Mouse (Mus musculus): ENCODE measurements around the gene Ip6k1. TPM values are rescaled to one million over a fixed set of nuclear protein-coding genes. Genes with fewer than 3 reads are reported as not detected.
A peak's percentile ranks its signal among the peaks of the same experiment; 100 is the strongest.

Ip6k1 gene
- total RNA-seq (2021) = 100 to 1,000 TPM; 153 to 160 TPM

DNA sequence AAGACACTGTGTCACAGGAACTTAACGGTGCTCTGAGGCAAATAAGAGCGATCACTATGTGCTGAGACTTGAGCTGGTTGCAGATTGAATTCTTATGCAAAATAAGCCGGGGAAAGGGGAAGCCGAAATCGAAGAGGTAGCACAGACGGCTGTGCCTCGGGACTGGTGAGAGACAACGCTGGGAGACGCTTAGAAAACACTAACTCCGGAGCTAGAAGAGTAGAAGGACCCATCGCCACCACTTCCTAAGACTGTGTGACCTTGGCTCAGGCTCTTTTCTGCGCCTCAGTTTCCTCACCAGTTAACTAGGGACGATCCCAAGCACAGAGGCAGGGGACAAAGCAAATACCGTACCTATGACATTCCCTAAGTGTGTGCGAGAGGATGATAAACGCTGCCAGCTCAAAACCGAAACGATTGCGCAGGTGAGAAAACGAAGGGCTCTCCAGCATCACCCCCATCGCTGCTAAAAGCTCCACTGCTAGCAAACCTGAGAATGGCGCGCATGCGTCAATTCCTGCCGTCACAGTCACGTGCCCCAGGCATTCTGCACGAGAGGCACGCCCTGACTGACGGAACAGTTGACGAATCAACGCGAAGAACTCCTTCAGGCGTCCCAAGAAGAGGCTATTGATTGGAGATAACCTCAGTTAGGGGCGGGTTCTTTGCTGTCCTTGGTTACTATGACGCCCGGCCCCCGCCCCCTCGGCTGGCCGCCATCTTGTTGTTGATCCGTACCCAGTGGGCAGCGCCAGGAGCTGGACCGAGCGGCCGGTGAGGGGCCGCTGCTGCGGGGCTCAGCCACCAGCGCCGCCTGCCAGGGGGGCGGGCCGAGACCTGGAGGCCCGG lies at the start of gene Ip6k1:
Gene Ip6k1 (plus strand): TSS at position 580 of the 849 bp plus-strand sequence.
- intact Hi-C loops (cut with DNase I) = no loop called here
- DNase-seq = peak; percentile 100

- no peak for DNase-seq
- intact Hi-C loops (cut with DNase I) = no loop called here
Measured at GRCm38 (mm10) chr9:107955613-107956289, 46.5 kb upstream of the Ip6k1 start.

GRCm38 (mm10) chr9:107957141-107957540 lies 45.2 kb upstream of the Ip6k1 start:
- intact Hi-C loops (cut with DNase I) = no loop called here
- DNase-seq = no peak

DNA sequence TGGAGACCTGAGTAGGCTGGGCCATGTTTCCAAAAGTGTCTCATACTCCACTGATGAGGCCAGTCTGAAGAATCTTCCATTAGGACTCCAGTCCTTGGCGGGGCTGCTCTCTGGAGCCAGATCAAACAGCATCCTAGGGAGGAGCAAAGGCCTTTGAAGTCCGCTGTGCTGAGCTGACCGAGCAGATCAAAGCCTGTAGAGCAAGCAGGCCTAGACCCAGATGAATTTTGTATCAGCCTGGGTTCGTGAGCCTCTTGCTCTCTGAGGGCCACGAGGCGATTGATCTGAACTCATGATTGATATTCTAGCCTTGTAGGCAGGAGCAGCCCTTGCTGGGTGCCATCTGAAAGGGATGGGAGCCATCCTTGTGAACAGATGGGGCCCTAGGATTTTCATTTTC lies 42.4 kb upstream of the Ip6k1 start:
- no peak for DNase-seq
- intact Hi-C loops (cut with DNase I) = loop anchor here (5.0 to 10.0 kb wide), 2 partner anchors 58 to 95 kb away; partner anchors contain the start of gene Amigo3

DNA sequence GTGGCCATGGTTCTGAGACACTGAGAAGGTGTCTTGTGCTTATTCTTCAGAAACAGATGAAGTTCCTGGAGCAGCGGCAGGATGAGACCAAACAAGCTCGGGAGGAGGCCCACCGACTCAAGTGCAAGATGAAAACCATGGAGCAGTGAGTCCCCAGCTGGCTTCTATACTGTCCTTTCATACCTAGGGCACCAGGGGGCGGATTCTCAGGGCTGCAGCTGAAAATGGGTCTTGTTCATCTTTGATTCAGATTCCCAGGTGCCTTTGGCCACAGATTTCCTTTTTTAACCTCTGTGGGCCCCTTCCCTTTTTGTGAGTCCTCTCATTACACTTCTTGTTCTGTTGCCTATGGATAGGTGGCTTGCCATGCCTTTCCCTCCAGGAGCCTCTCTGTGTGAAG lies 41.4 kb upstream of the Ip6k1 start:
- intact Hi-C loops (cut with DNase I) = loop anchor here (5.0 to 10.0 kb wide), 2 partner anchors 59 to 94 kb away; partner anchors contain the start of gene Amigo3
- DNase-seq = no peak

GRCm38 (mm10) chr9:107961351-107961762 lies 40.9 kb upstream of the Ip6k1 start:
- peak; percentile 24 for DNase-seq
- intact Hi-C loops (cut with DNase I) = loop anchor here (5.0 to 10.0 kb wide), 2 partner anchors 59 to 93 kb away; partner anchors contain the start of gene Amigo3

DNA sequence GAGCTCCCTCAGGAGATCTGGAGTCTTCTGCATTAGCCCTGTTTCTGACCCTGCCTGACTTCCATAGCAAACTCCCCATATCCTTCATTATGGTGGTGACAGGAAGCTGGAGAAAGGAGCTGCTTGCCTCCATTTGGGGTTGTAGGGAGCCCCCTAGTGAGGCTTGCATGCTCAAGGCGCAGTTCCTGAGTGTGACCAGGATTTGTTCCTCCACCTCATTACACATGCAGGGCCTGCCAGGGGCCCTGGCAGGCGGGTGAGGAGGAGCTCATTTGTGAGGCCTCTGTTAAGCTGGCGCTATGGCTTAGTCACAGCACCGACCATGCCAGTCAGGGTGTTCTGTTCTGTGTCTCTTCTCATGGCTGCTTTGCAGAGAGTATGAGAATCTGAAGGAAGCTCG lies 40.4 kb upstream of the Ip6k1 start:
- peak; percentile 35 for DNase-seq
- intact Hi-C loops (cut with DNase I) = loop anchor here (5.0 to 10.0 kb wide), 2 partner anchors 60 to 93 kb away; partner anchors contain the start of gene Amigo3

DNA sequence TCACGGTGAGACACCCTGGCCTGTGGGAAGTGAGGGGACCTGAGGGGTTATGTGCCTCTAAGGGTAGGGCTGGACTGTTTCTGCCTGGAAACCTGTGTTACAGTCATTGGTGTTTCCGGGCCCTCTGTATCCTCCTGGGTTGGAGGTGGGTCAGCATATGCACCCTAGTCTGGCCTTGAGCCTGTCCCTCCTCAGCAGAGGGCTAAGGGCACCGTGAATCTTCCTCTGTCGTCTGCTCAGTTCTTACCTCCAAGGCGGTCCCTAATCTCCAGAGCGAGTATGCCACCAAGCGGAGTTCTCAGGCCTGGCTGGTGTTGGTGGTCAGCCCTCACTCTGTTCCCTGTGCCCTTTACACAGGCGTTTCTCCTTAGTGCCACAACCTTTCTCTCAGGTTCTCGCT lies 39.4 kb upstream of the Ip6k1 start:
- DNase-seq = no peak
- intact Hi-C loops (cut with DNase I) = loop anchor here (5.0 to 10.0 kb wide), 2 partner anchors 61 to 92 kb away; partner anchors contain the start of gene Amigo3

GRCm38 (mm10) chr9:107963700-107964099 lies 38.6 kb upstream of the Ip6k1 start:
- intact Hi-C loops (cut with DNase I) = loop anchor here (5.0 to 10.0 kb wide), 2 partner anchors 61 to 91 kb away; partner anchors contain the start of gene Amigo3
- DNase-seq = peak; percentile 85

DNA sequence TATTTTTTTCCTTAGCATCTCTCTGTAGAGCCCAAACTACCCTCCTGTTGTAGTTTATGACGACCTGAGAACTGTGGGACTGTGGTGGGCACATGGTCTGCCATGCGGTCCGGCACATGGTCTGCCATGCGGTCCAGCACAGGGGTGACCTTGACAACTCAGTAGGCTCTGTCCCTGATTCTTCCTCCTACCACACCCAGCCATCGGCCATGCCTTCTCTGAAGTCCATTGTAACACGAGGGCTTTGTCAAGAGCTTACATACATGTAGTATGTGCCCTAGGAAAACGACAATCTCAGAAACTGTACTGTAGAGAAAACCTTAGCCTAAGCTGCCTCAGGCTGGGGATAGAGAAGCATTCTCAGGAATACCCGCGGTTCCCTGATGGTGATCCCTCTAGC lies 37.6 kb upstream of the Ip6k1 start:
- intact Hi-C loops (cut with DNase I) = loop anchor here (5.0 to 10.0 kb wide), 2 partner anchors 62 to 90 kb away; partner anchors contain the start of gene Amigo3
- DNase-seq = no peak

- intact Hi-C loops (cut with DNase I) = loop anchor here (10.0 kb wide), 1 partner anchor 88 kb away; the partner anchor contains the start of gene Amigo3
Measured at GRCm38 (mm10) chr9:107966676-107967075, 35.6 kb upstream of the Ip6k1 start.

DNA sequence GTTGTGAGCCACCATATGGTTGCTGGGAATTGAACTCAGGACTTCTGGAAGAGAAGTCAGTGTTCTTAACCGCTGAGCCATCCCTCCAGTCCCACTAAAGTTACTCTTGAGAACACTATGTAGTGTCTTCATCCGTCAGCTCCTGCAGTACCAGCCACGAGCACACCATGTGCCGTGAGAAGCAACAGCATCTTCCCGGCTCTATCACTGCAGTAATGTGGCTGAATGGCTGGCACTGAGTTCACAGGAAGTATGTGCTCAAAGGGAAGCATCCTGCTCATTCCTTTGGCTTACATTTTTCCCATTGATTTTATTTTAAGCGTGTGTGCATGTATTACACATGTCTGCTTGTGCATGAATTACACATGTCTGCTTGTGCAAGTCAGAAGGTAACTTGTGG lies 34.9 kb upstream of the Ip6k1 start:
- intact Hi-C loops (cut with DNase I) = loop anchor here (10.0 kb wide), 1 partner anchor 87 kb away; the partner anchor contains the start of gene Amigo3
- no peak for DNase-seq

More at GRCm38 (mm10) chr9:107966676-107967075, 35.6 kb upstream of the Ip6k1 start:
- DNase-seq = no peak

DNA sequence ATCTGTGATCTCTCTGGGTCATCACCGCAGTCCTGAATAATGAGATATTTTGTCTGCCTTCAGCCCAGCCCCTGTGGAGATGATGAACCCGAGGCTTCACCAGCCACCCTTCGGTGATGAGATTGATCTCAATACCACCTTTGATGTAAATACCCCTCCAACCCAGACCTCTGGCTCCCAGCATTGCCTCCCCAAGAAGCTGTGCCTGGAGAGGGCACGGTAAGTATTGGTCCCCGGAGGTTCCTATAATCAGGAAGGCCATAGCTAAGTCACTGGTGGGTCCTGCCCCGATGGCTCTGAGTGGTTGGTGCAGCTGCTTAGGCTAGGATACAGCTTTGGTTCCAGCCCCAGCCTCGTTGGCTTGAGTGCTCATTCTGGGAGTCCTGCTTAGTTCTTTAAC lies 33.8 kb upstream of the Ip6k1 start:
- no peak for DNase-seq
- intact Hi-C loops (cut with DNase I) = loop anchor here (10.0 kb wide), 1 partner anchor 86 kb away; the partner anchor contains the start of gene Amigo3

GRCm38 (mm10) chr9:107970311-107970710 lies 32.0 kb upstream of the Ip6k1 start:
- no peak for DNase-seq
- intact Hi-C loops (cut with DNase I) = no loop called here

DNA sequence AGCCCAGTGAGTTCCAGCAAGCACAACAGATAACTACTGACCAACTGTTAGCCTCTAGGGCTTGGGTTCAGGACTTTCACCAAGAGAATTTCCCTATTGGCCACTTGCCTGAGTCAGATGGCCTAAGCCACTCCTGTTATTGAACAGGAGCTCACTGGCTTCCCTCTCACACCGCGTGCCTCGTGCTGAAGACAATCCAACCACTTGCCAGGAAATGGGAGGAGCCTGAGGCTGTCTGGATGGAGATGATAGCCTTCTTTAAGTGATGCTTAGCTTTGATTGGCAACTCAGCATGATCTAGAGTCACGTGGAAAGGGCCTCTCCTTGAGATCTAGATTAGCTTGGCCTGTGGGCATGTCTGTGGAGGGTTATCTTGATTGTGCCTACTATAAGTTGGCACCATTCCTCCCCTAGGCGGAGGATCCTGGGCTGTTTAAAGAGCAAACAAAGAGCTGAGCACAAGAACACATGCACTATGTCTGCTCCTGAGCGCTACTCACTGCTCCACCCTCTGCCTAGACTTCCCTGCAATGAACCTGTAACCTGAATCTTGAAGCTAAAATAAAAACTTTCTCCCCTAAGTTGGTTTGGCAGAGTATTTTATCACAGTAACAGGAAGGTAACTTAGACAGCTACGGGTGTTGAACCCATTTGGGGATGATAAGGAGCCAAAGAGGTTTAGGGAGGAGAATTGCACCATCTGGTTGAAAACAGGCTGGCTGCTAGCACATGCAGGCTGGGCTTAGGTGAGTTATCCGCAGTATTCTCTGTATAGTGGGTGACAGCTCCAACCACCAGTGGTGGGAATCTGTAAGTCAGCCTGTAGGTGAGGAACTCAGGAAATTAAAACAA lies 30.4 kb upstream of the Ip6k1 start:
- no peak for DNase-seq
- intact Hi-C loops (cut with DNase I) = no loop called here

DNA sequence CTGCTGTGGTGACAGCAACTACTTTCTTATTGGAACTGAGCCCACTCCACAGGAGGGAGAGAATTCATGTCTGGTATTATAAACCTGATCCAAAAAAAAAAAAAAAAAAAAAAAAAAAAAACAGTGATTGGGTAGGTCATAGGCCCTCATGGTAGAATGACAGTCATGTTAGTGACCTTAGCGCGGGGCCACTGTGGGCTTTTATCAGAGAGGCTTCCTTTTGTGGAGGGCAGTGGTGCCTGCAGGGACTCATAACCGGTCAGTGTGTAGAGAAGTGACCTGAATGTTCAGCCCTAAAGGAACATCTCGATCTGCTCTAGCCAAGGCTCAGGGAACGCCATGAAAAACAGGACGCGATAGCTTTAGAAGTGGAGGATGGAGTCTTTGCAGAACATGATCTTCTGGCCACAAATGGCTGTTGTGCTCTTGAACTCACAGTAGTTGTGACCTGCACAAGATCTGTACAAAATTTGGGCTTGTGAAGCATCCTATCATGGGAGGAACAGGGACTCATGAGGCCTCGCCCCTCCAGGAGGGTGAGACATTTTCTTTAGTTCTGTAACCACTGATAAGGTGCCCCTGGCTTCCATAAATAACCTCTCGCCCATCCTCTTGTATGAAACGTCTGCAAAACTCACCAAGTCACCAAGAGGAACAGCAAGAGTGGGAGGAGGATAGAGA lies 27.7 kb upstream of the Ip6k1 start:
- intact Hi-C loops (cut with DNase I) = no loop called here
- no peak for DNase-seq

- intact Hi-C loops (cut with DNase I) = no loop called here
- DNase-seq = no peak
Measured at GRCm38 (mm10) chr9:107975399-107976386, 26.6 kb upstream of the Ip6k1 start, which contains the start of gene Uba7. Gene Uba7, plus strand, starts transcription at chr9:107975505.

- intact Hi-C loops (cut with DNase I) = no loop called here
- no peak for DNase-seq
Measured at GRCm38 (mm10) chr9:107978815-107979214, 23.5 kb upstream of the Ip6k1 start.

All from left cerebral cortex, postnatal 4 days (tissue).